Mouse (Mus musculus): ENCODE data around the gene Resp18. TPM values are rescaled to one million over a fixed set of nuclear protein-coding genes. Genes with fewer than 3 reads are reported as not detected.

Gene Resp18
- polyA plus RNA-seq, 1 experiment from 2014 or later, result not detected

- Histone ChIP-seq H3K4me3 (ENCODE audit: low read length) (no peak overlapping the region), H3K4me2 (replicated peaks; ENCODE audit: low read depth, low read length) (no peak overlapping the region), H3K27ac (ENCODE audit: low read depth, low read length) (no peak overlapping the region), H3K36me3 (ENCODE audit: control insufficient read depth, insufficient read depth, low read length) (no peaks in the 10 kb centered on the region), H3K9me3 (ENCODE audit: control insufficient read depth, low read length) (no peaks in the 10 kb centered on the region), H3K4me1 (ENCODE audit: control insufficient read depth, insufficient read depth, low read length) (peaks cover 4% of the 10 kb centered on the region), H3K27me3 (ENCODE audit: control insufficient read depth, insufficient read depth, low read length) (no peaks in the 10 kb centered on the region), H3K9ac (ENCODE audit: low read depth, low read length) (no peak overlapping the region)
- no peak for ATAC-seq (ENCODE audit: low FRiP score, low TSS enrichment)
- 85% methylated on average over 8 of the region's 8 CpGs for WGBS
Measured at GRCm38 (mm10) chr1:75254625-75255013, 23.6 kb downstream of the Resp18 start.

DNA sequence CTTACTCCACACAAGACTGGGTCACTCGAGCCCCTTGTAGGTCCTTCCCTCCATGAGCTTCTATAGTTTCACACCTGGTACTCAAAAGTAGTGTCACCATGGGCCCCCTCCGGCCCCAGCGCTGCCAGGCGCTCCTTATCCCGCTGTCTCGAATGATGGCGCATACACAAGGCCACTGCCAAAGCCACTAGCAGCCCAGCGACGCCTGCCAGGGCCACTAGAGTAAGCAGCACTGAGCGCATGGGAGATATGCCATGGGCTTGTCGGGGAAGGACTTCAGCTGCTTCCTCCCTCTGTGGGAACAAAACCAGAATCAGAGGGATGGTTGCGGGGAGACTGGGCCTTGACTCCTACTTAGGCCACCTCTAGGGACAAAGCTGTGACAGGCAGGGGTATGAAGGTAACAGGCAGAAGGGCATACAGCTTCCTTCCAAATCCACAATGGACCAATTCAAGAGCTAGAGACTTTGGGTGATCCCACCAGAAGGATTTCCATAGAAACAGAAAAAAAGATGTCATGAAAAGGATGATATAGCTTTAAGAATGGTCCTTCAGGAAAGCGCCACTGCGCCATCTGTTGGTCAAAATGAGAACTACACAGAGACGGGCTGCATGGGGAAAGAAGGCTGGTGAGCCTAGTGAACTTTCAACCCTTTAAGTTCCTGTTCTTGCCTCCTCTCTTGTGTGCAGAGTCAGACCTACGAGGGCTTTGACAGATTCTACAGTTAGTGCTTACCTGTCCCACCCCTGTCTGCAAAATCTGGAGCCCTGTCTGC lies 24.2 kb downstream of the Resp18 start:
- no peaks in the 10 kb centered on the region for H3K9me3 ChIP-seq (ENCODE audit: control insufficient read depth, low read length)
- ATAC-seq (ENCODE audit: low FRiP score, low TSS enrichment), result no peak
- 62% methylated on average over 16 of the region's 16 CpGs for WGBS
- no peak overlapping the region for H3K9ac ChIP-seq (ENCODE audit: low read depth, low read length)
- no peaks in the 10 kb centered on the region for H3K36me3 ChIP-seq (ENCODE audit: control insufficient read depth, insufficient read depth, low read length)
- H3K4me2 ChIP-seq (replicated peaks; ENCODE audit: low read depth, low read length), result no peak overlapping the region
- peaks cover 4% of the 10 kb centered on the region for H3K4me1 ChIP-seq (ENCODE audit: control insufficient read depth, insufficient read depth, low read length)
- no peak overlapping the region for H3K27ac ChIP-seq (ENCODE audit: low read depth, low read length)
- H3K4me3 ChIP-seq (ENCODE audit: low read length), result no peak overlapping the region
- no peaks in the 10 kb centered on the region for H3K27me3 ChIP-seq (ENCODE audit: control insufficient read depth, insufficient read depth, low read length)

DNA sequence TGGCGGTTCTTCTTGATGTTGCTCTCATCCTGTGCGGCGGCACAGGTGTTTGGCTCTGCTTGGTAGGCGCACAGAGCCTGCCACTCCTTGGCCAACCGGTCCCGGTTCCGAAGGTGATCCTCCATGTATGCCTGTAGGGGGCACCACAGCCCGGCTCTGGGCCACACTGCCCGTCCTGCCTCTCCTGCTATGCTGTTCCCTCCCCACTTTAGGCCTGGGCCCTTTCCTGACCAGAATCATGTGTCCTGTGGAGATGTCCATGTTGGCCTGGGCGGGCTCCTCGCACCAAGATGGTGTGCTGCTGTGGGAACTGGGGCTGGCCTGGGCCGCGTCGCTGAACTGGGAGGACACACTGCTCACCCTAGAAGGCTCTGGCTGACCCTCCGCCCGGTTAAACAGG lies 25.2 kb downstream of the Resp18 start:
- no peak for ATAC-seq (ENCODE audit: low FRiP score, low TSS enrichment)

DNA sequence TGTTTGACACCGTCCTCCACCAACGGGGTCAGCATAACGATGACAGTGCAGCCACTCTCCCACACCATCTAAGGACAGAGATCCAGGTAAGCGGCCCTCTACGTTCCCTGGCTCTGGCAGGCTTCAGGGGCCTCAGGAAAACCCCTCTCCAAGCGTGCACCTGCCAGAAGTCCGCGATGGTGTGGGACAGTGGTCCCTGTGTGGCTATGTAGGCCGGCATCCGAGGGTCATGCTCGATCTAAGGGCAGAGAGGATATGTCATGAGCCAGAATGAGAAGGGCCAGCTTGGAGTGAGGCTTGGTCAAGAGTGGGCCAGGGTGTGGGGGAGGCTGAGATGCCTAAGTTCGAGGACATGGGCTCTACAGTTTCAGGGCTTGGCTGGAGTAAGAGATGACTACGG lies 25.9 kb downstream of the Resp18 start:
- WGBS, result 64% methylated on average over 13 of the region's 13 CpGs
- ATAC-seq (ENCODE audit: low FRiP score, low TSS enrichment), result no peak

More for the DNA sequence above, 25.2 kb downstream of the Resp18 start:
- no peaks in the 10 kb centered on the region for H3K27me3 ChIP-seq (ENCODE audit: control insufficient read depth, insufficient read depth, low read length)
- 71% methylated on average over 16 of the region's 16 CpGs for WGBS
- H3K4me1 ChIP-seq (ENCODE audit: control insufficient read depth, insufficient read depth, low read length), result peaks cover 9% of the 10 kb centered on the region
- H3K4me2 ChIP-seq (replicated peaks; ENCODE audit: low read depth, low read length), result no peak overlapping the region
- no peak overlapping the region for H3K9ac ChIP-seq (ENCODE audit: low read depth, low read length)
- H3K27ac ChIP-seq (ENCODE audit: low read depth, low read length), result no peak overlapping the region
- no peaks in the 10 kb centered on the region for H3K9me3 ChIP-seq (ENCODE audit: control insufficient read depth, low read length)
- H3K4me3 ChIP-seq (ENCODE audit: low read length), result no peak overlapping the region
- no peaks in the 10 kb centered on the region for H3K36me3 ChIP-seq (ENCODE audit: control insufficient read depth, insufficient read depth, low read length)

GRCm38 (mm10) chr1:75251112-75251970 lies 26.9 kb downstream of the Resp18 start:
- WGBS, result 6% methylated on average over 22 of the region's 22 CpGs
- peak overlapping the region; percentile 12; the same call in 1 of the 2 replicates for H3K4me3 ChIP-seq (ENCODE audit: low read length)
- peak overlapping the region; percentile 35 for H3K4me2 ChIP-seq (replicated peaks; ENCODE audit: low read depth, low read length)
- peaks cover 12% of the 10 kb centered on the region for H3K4me1 ChIP-seq (ENCODE audit: control insufficient read depth, insufficient read depth, low read length)
- no peaks in the 10 kb centered on the region for H3K27me3 ChIP-seq (ENCODE audit: control insufficient read depth, insufficient read depth, low read length)
- no peaks in the 10 kb centered on the region for H3K9me3 ChIP-seq (ENCODE audit: control insufficient read depth, low read length)
- H3K36me3 ChIP-seq (ENCODE audit: control insufficient read depth, insufficient read depth, low read length), result no peaks in the 10 kb centered on the region
- ATAC-seq (ENCODE audit: low FRiP score, low TSS enrichment), result peak; percentile 47; the same call in 1 of the 2 replicates
- no peak overlapping the region for H3K27ac ChIP-seq (ENCODE audit: low read depth, low read length)
- no peak overlapping the region for H3K9ac ChIP-seq (ENCODE audit: low read depth, low read length)

More for the DNA sequence above, 25.9 kb downstream of the Resp18 start:
- Histone ChIP-seq H3K4me1 (ENCODE audit: control insufficient read depth, insufficient read depth, low read length) (peaks cover 12% of the 10 kb centered on the region), H3K27me3 (ENCODE audit: control insufficient read depth, insufficient read depth, low read length) (no peaks in the 10 kb centered on the region), H3K9me3 (ENCODE audit: control insufficient read depth, low read length) (no peaks in the 10 kb centered on the region), H3K4me3 (ENCODE audit: low read length) (no peak overlapping the region), H3K36me3 (ENCODE audit: control insufficient read depth, insufficient read depth, low read length) (no peaks in the 10 kb centered on the region), H3K4me2 (replicated peaks; ENCODE audit: low read depth, low read length) (no peak overlapping the region), H3K9ac (ENCODE audit: low read depth, low read length) (no peak overlapping the region), H3K27ac (ENCODE audit: low read depth, low read length) (no peak overlapping the region)

- Histone ChIP-seq H3K27me3 (ENCODE audit: control insufficient read depth, insufficient read depth, low read length) (no peaks in the 10 kb centered on the region), H3K4me1 (ENCODE audit: control insufficient read depth, insufficient read depth, low read length) (peaks cover 12% of the 10 kb centered on the region), H3K36me3 (ENCODE audit: control insufficient read depth, insufficient read depth, low read length) (no peaks in the 10 kb centered on the region), H3K9me3 (ENCODE audit: control insufficient read depth, low read length) (no peaks in the 10 kb centered on the region), H3K4me3 (ENCODE audit: low read length) (no peak overlapping the region), H3K27ac (ENCODE audit: low read depth, low read length) (no peak overlapping the region), H3K9ac (ENCODE audit: low read depth, low read length) (no peak overlapping the region), H3K4me2 (replicated peaks; ENCODE audit: low read depth, low read length) (no peak overlapping the region)
- no peak for ATAC-seq (ENCODE audit: low FRiP score, low TSS enrichment)
- WGBS, result 55% methylated on average over 3 of the region's 3 CpGs
Measured at GRCm38 (mm10) chr1:75250498-75250897, 27.7 kb downstream of the Resp18 start.

GRCm38 (mm10) chr1:75248041-75248772 lies 30.0 kb downstream of the Resp18 start:
- Histone ChIP-seq H3K4me1 (ENCODE audit: control insufficient read depth, insufficient read depth, low read length) (peaks cover 12% of the 10 kb centered on the region), H3K4me3 (ENCODE audit: low read length) (no peak overlapping the region), H3K27ac (ENCODE audit: low read depth, low read length) (peak overlapping the region; percentile 17; the same call in 1 of the 2 replicates), H3K27me3 (ENCODE audit: control insufficient read depth, insufficient read depth, low read length) (no peaks in the 10 kb centered on the region), H3K4me2 (replicated peaks; ENCODE audit: low read depth, low read length) (no peak overlapping the region), H3K36me3 (ENCODE audit: control insufficient read depth, insufficient read depth, low read length) (peaks cover 8% of the 10 kb centered on the region; the same call in 1 of the 2 replicates), H3K9me3 (ENCODE audit: control insufficient read depth, low read length) (no peaks in the 10 kb centered on the region), H3K9ac (ENCODE audit: low read depth, low read length) (peak overlapping the region; percentile 23; the same call in 1 of the 2 replicates)
- 48% methylated on average over 9 of the region's 9 CpGs for WGBS
- ATAC-seq (ENCODE audit: low FRiP score, low TSS enrichment), result no peak

GRCm38 (mm10) chr1:75247071-75247930 lies 30.9 kb downstream of the Resp18 start:
- no peak overlapping the region for H3K27ac ChIP-seq (ENCODE audit: low read depth, low read length)
- H3K27me3 ChIP-seq (ENCODE audit: control insufficient read depth, insufficient read depth, low read length), result no peaks in the 10 kb centered on the region
- no peak overlapping the region for H3K4me2 ChIP-seq (replicated peaks; ENCODE audit: low read depth, low read length)
- WGBS, result 80% methylated on average over 16 of the region's 16 CpGs
- H3K9me3 ChIP-seq (ENCODE audit: control insufficient read depth, low read length), result no peaks in the 10 kb centered on the region
- no peak for ATAC-seq (ENCODE audit: low FRiP score, low TSS enrichment)
- H3K9ac ChIP-seq (ENCODE audit: low read depth, low read length), result no peak overlapping the region
- no peak overlapping the region for H3K4me3 ChIP-seq (ENCODE audit: low read length)
- H3K36me3 ChIP-seq (ENCODE audit: control insufficient read depth, insufficient read depth, low read length), result peaks cover 8% of the 10 kb centered on the region; the same call in 1 of the 2 replicates
- H3K4me1 ChIP-seq (ENCODE audit: control insufficient read depth, insufficient read depth, low read length), result peaks cover 12% of the 10 kb centered on the region

Data from kidney, embryonic 14.5 days (tissue).